Mouse (Mus musculus): Measurements from ENCODE around the gene Unc13a.

Gene Unc13a

DNA sequence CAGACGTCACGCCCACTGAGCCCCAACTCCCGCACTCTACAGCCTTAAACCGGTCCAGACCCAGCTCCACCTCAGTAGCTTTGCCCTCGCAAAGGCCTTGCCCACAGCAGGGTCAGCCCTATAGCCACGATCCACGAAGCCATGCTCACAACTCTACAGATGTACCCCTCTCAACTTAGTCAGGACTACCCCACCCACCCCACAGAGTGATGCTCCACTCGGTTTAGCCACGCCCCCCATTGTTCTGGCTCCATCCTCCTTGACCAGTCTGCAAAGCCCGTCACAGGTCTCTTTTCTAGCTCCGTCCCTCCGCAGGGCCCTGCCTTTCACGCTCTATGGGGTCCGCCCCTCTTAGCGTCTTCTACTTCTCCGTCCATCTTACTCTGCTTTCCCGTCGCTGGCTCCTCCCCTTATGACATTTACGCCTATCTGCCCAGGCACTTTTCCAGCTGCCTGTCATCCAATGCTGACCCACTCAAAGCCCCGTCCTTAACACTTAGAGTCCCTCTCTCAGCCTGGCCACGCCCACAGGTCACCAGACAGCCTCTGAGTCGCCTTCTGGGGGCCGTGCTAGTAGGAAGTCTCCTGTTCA, 14.7 kb upstream of the Unc13a start:
- peak; percentile 38 for DNase-seq

DNA sequence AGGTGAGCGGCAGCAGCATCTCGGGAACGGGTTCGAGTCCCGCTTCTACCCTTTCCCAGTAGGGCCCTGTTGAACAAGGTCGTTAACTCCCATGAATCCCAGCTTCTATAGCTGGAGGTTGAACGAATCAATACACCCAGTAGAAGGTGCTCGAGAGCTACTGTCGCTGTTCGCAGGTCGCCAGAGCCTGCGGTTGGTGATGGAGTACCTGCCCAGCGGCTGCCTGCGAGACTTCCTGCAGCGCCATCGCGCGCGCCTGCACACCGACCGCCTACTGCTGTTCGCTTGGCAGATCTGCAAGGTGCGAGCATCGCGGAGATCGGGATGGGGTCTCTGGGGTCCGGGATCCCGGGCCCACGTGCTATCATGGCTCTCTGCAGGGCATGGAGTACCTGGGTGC, 14.0 kb upstream of the Unc13a start:
- peak; percentile 15 for DNase-seq

DNA sequence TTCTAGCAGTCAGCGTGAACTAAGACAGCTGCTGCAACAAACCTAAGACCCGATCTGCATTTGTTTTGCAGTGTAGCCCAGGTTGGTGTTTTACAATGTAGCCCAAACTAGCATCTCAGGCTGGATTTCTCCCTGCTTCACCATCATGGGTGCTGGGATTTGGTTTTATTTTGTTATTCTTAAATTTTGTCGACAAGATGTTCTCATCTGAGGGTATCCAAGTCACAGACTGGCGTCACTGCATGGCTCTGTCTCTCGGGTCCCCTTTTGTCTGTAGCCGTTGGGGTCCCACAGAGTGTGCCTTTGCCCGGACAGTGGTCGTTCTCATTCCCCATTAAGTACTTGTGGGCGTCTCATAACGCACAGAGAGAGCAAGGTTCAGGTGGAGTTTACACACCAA, 13.1 kb upstream of the Unc13a start:
- DNase-seq = no peak

DNA sequence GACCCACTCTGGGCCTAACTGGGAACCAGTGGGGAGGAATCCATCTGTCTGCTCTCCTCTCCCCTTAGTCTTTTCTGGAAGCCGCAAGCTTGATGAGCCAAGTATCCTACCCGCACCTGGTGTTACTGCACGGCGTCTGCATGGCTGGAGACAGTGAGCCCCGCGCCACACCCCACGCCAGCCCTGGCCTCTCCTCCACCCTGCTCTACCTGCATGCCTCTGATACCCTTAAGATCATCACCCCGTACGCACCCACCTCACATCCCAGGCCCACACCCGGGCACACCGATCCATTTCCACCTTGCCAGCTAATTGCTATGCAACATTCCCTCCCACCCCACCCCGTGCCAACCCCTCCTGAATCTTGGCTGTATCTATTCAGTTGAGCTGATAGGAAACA, 11.3 kb upstream of the Unc13a start:
- DNase-seq = peak; percentile 19

DNA sequence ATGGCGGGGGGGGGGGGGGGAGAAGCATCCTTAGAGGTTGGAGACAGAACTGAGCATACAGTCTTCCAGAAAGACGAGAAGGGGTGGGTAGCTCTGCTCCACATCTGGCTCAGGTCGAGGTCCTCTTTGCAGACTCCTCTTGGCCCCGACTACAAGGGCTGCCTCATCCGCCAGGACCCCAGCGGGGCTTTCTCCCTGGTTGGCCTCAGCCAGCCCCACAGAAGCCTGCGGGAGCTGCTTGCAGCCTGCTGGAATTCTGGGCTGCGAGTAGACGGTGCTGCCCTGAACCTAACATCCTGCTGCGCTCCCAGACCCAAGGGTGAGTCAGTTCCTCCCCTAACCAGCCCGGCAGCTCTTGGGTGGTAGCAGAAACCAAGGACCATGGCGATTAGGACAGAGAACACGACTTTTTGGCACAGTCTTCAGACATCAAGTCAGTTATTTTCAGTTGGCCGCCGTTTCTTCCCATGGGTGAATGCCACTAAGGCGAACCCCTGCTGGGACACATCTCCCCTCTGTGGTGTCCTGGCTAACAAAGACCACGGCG, 9.9 kb upstream of the Unc13a start:
- DNase-seq = peak; percentile 37

DNA sequence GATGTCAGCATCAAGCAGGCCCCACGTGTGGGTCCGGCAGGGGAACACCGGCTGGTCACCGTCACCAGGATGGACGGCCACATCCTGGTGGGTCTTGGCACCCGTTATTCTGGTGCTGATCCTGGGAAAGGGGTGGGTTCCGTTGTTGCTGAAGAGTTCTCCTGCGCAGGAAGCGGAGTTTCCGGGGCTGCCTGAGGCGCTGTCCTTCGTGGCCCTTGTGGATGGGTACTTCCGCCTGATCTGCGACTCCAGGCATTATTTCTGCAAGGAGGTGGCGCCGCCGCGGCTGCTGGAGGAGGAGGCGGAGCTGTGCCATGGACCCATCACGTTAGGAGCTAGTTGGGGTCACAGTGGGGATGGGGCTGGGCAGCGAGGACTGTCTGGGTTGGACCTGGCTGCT, 8.9 kb upstream of the Unc13a start:
- peak; percentile 43 for DNase-seq

DNA sequence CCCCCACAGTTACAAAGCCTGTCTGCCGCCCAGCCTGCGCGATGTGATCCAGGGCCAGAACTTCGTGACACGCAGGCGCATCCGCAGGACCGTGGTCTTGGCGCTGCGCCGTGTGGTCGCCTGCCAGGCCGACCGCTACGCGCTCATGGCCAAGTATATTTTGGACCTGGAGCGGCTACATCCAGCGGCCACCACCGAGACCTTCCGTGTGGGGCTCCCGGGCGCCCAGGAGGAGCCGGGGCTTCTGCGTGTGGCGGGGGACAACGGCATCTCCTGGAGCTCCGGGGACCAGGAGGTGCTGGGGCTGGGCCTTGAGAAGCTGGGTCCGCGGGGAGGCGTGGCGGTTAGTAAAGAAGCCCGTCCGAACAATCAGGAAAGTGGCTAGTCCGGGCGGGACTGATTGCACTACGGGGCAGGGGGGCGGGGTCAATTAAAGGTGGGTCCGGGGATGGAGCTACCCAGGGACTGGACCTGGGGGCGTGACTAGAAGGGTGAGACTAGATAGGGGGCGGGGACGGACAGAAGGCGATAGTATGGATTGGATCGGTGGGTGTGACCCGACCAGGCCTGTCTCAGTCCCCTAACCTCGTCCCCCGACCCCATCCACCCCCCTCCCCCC, 8.1 kb upstream of the Unc13a start:
- peak; percentile 73 for DNase-seq

DNA sequence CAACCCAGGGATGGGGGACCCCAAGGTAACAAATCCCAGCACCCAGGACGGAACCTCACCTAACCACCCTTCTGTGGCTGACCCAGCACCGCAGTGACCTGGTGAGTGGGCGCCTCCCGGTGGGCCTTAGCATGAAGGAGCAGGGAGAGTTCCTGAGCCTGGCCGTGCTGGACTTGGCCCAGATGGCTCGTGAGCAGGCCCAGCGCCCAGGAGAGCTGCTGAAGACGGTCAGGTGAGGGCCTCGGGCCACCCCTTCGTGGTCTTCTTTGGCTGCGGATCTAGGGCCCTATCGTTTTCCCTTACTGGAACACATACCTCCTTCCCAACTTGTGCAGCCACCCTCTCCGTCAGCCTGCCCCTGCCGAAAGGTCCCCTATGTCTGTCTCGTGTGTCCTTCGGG, 7.6 kb upstream of the Unc13a start:
- peak; percentile 61 for DNase-seq

DNA sequence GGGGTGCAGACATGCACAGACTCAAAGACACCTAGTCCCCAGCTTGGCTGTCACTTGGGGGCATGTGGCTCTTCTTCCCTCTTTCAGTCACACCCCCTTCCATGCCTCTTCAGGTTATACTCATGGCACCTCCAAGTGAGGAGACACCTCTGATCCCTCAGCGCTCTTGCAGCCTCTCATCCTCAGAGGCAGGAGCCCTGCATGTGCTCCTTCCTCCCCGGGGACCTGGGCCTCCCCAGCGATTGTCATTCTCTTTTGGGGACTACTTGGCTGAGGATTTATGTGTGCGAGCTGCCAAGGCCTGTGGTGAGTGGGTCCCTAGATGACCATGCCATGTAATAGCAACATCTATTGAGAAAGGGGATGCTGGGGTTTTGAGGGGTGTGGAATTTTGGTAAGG, 6.7 kb upstream of the Unc13a start:
- DNase-seq = peak; percentile 55

DNA sequence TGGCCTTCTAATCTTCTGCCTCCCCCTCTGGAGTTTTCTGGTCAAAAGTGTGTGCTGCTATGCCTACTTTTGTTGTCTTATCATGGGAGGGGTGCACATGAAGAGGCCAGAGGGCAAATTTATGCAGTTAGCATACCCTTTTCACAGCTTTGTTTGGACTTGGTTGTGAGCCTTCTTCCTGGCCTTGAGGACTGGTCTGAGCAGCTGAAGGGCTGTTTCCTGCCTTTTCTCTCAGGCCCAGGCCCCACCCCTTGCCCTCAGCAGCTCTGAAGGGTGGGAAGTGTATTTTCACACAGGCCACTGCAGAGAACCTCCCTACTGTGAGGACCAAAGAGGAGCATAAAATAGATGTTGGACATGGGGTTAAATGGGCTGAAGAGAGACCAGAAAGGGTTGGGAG, 6.0 kb upstream of the Unc13a start:
- DNase-seq = peak; percentile 39

DNA sequence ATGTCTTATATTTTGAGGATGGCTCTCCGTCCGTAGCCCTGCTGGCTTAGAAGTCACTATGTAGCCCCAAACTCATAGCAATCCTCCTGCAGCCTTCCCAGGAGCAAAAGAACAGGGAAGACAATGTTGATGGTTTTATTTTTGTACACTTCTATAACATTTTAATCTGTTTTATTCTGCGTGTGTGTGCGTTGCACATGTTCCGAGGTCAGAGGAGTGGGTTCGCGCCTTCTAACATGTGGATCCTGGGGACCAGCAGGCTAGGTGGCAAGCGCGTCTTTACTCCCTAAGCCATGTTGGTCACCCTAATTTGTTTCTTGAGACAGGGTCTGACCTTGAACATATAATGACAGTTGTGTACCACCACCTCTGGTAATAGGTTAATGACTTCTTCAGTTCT, 5.2 kb upstream of the Unc13a start:
- peak; percentile 39 for DNase-seq

DNA sequence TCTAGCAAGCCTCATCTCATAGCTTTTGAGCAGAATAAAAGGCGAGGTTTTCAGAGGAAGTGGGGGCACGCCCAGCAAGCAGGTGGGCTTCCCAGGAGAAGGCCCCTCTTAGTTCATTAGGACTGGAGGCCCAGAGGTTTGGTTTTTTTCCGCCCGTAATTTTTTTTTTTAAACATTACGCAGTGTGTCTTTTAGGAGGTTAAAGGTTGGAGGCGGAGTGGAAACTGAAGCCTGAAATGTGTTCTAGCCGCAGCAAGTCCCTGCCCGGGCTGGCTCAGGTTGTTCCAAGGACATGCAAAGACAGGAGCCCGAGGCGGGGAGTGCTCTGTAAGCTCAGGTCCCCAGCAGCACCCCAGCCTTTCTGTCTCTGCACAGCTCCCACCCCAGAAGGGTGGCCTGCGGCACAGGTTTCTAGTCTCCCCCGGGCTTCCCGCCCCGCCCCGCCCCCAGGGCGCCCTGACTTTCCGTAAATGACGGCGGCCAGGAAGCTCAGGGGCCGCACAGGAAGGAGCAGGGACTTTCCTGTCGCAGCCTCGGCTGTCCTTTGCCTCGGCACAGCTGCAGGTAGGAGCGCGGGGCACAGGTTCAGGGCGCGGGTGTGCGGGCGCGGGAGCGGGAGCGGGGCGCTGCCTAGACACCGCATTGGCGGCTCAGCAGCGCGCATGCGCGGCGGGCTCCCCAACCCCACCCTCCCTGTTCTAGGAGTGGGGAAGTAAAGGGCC, 4.6 kb upstream of the Unc13a start, which contains the start of gene Jak3:
Gene Jak3 (plus strand): TSS at position 277 of the 722 bp plus-strand sequence.
- DNase-seq = peak; percentile 80

DNA sequence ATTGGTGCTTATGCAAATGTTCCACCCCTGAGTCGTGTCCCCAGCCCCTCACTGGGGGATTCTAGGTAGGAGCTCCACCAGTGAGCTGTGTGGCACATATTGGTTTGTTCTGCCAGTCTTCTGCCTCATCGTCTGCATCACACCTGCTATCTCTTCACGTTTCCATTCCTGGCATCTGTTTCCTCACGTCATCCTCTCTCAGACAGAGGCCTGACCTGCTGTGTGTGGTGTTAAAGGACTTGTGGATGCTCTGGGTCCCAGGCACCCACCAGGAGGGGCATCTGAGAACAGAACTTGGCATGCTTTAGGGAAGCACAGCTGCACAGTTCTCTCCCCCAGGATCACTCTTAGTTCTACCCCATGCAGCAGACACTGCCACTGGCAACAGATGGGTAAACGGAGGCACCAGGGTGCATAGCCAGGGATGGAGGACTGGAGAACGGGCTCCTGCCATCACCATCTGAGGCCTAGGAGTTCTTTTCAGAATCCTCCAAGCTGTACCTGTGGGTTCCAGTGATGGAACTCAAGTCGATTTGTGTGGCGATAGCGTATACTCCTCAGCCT, 4.0 kb upstream of the Unc13a start:
- DNase-seq = peak; percentile 61

DNA sequence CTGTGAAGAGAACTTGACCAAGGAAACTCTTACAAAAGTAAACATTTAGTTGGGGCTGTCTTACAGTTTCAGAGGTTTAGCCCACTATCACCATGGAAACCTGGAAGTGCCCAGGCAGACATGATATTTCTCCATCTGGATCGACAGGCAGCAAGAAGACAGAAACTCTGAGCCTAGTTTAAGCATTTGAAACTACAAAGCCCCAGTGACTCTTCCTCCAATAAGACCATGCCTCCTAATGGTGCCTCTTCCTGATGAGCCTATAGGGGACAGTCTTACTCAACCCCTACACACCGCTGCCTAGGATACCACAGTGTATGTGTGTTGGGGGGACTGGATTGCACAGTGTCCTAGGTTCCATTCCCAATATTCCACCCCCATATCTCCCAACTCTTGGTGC, 2.5 kb upstream of the Unc13a start:
- DNase-seq = peak; percentile 11

DNA sequence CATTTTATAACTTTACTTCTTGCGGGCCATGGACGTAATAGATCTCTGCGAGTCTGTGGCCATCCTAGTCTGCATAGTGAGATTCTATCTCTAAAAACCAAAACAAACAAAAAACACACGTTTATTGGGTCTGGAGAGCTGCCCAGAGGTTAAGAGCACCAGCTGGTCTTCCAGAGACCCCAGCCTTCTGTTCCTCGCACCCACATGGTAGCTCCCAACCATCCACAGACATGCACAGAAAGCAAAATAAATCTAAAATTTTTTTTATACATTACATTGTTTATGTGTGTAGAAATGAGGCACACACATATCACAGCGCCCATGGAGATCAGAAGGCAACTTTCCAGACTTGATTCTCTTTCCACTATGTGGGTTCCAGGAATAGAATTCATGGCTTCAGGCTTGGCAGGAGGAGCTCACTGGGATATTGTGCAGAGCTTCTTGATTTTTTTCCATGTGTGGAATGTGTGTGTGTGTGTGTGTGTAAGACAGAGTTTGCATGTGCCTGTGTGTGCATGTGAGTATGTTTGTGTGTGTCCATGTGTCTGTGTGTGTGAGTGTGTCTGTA, 695 bp upstream of the Unc13a start:
- peak; percentile 57 for DNase-seq

DNA sequence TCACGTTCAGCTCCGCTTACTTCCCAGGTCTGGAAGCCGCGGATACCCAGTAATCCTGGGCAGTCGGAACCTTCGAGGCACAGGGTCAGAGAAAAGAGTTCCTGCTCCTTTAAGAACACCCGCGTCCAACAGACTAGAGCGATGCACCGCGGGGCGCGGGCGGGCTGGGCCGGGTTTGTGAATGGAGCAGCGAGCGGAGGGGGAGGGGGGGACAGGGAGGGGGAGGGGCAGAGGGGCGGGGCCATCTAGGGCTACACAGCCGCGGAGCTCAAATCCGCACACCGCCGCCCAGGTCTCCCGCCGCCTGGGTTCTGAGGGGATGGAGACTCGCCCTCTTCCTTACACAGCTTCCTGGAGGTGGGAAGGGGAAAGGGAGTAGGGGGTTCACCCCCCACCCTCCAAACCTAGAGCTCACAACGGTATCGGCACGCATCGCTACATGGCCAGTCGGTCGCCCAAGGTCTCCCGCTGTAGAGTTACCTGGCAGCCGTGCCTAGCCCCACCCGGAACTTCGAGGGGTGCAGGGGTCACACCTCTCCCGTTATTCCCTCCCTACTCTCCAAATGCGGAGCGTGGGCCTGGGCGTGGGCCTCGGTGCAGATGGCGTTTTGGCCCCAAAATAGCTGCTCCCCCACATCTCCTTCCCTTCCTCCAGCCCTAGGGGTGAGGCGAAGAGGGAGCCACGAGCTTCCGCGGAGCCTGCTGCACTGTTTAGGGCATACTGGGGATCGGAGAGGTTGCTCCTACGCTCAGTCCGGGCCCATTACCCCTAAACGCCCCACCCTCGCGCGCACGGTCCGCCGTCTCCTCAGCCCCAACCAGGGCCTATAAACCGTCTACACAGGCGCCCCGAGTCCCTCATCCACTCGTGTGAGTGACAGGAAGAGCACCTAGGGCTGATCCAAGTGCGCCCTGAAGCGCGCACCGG, 672 bp downstream of the Unc13a start:
- DNase-seq = peak; percentile 87

DNA sequence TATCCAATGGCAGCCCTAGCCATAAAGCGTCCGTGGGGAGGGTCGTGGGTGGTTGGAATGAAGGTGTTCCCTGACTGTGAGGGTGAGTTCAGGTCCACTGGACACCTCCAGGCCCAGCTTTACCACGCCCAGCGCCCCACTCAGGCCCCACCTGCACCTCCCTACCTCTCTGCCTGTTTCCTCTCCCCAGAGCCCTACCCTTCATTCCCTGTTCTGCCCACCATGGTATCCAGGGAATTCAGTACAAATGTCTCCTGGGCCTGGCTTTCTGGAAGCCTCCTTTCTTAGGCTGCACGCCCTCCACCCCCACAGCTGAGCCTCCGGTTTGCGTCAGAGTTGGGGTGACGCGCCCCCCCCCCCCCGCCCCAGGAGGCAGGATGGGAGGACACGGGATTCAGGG, 1.4 kb downstream of the Unc13a start:
- DNase-seq = peak; percentile 72

DNA sequence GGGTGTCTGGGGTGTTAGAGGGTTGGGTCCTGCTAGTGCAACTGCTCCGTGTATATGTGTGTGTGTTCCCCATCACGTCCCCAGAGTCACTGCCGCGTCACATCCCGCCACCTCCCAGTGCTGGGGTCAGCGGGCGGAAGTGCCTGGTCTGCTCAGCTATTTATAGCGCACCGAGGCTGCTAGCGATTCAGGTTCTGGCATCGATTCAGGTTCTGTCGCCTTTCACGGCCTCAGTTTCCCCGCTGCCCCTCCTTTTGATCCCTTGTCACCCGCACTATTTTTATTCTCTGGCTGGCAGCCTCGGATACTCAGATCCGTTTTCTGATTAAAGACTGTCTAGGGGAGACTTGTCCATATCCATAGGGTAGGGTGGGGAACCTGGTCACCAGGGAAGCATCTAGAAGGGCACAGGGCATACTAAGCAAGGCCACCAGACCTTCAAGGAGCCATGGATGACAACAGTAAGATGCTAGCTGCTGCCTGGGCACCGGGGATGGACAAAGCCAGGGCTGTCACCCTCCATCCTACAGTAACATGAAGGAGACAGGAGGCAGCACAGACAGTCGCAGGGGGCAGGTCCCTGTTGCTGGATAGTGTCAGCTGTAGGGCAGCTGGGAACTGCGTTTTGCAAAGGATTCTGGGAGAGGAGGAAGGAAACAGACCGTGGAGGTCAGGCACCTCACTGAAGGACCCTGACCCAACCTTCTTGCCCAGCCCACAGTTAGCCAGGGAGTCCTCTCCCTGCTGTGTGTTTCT, 3.2 kb downstream of the Unc13a start:
- peak; percentile 74 for DNase-seq

DNA sequence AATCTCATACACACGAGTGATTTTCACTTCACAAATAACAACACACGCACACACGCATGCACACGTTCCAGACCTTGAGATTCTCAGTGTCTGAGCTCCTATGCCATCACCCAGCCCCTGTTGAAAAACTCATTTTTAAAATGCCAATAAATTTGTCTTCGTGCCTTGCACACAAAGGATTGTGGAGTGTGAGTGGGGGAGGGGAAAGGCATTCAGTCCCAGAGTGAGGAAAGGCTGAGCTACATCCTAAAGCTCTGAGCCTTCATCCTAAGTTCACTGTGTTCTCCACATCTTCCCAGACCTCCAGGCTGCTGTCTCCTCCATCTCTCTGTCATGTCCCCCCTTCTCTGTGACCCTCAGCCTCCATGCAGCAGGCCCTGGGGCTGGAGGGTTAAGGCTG, 4.3 kb downstream of the Unc13a start:
- DNase-seq = peak; percentile 43

DNA sequence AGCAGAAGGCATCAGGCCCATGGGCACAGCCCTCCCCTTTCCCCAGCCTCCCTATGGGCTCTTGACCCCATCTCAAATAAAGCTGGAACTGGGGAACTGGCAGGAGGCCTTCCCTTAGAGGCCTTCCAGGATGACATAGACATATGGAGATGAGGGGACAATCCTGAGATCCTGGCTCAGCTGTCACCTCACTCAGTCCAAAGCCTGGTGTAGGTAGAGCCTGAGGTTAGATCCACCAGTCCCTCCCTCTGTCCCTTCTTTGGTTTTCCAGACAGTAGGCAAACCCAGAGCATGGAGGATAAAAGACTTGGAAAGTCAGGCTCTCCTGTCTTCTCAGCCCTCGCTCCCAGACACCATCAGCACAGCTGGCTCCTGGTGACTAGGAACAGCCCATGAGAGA, 4.7 kb downstream of the Unc13a start:
- DNase-seq = peak; percentile 51

Data from cerebellum, adult 9-11 months (tissue).